Mouse (Mus musculus) liver, adult 2 months (tissue): ENCODE measurements around the gene Ctxn1. TPM values are rescaled to one million over a fixed set of nuclear protein-coding genes. Genes with fewer than 3 reads are reported as not detected.
A peak's percentile ranks its signal among the peaks of the same experiment; 100 is the strongest.

Experiments used
- DNase-seq: peaks from one replicate; pipeline ENCODE4 v3.0.0-alpha.2; 2011; ENCODE audit warnings: low read depth, low spot score; ENCODE audit errors: extremely low read depth
- H3K27ac ChIP-seq: fragments of 200-500 bp; replicated peaks from 2 replicates; pipeline ENCODE4 v1.5.1; 2012; ENCODE audit warnings: low read depth, mild to moderate bottlenecking, control low read depth, inconsistent platforms, low read length; ENCODE audit not compliant: insufficient read depth
- H3K27me3 ChIP-seq: fragments of 200-500 bp; 2 replicates; pipeline ENCODE4 v1.6.1; 2012; ENCODE audit warnings: mild to moderate bottlenecking, moderate library complexity, low read length, inconsistent platforms; ENCODE audit not compliant: control insufficient read depth, insufficient read depth
- H3K36me3 ChIP-seq: fragments of 200-500 bp; 2 replicates; pipeline ENCODE4 v1.6.1; 2012; ENCODE audit warnings: low read length, inconsistent platforms; ENCODE audit not compliant: control insufficient read depth, insufficient read depth
- H3K4me1 ChIP-seq: fragments of 200-500 bp; 2 replicates; pipeline ENCODE4 v1.6.1; 2011; ENCODE audit warnings: low read length; ENCODE audit not compliant: control insufficient read depth, insufficient read depth
- H3K4me3 ChIP-seq: fragments of 200-500 bp; 2 replicates; pipeline ENCODE4 v1.5.1; 2011; ENCODE audit warnings: low read depth, mild to moderate bottlenecking, control low read depth, low read length, moderate library complexity; ENCODE audit not compliant: insufficient read depth
- H3K79me2 ChIP-seq: fragments of 200-500 bp; 2 replicates; pipeline ENCODE4 v1.6.1; 2012; ENCODE audit warnings: inconsistent platforms, mild to moderate bottlenecking, low read length, moderate library complexity; ENCODE audit not compliant: control insufficient read depth, insufficient read depth
- H3K9ac ChIP-seq: fragments of 200-500 bp; 2 replicates; pipeline ENCODE4 v1.6.1; 2012; ENCODE audit warnings: low read depth, mild to moderate bottlenecking, control low read depth, inconsistent platforms, low read length
- CTCF ChIP-seq: fragments of 200-500 bp; IDR thresholded peaks from 2 replicates; pipeline ENCODE4 v1.5.1; 2011; ENCODE audit warnings: low read depth, low read length, control low read depth
- POLR2A ChIP-seq: fragments of 200-500 bp; IDR thresholded peaks from 2 replicates; pipeline ENCODE4 v1.6.1; 2011; ENCODE audit warnings: low read length, control low read depth; ENCODE audit not compliant: insufficient read depth; ENCODE audit errors: extremely low read depth
- WGBS: fragments of 180-500 bp; shearing (Covaris S2); methylation state at CpG from one replicate; pipeline ENCODE4 v1.1.7; 2018; 5-methylcytosine and 5-hydroxymethylcytosine counted together
- polyA plus RNA-seq: library from polyadenylated mRNA; depleted of rRNA; stranded (reverse); fragments of >200 nt; gene quantifications from 2 replicates; pipeline ENCODE4 v1.2.3, GENCODE M21; 2012
- total RNA-seq: library from RNA; depleted of rRNA; stranded (reverse); fragments of >200 nt; gene quantifications from 2 replicates; pipeline ENCODE4 v1.2.3, GENCODE M21; 2014

Gene Ctxn1
- total and polyA plus RNA-seq, 2 experiments, result 0.28 to 2.0 TPM

DNA sequence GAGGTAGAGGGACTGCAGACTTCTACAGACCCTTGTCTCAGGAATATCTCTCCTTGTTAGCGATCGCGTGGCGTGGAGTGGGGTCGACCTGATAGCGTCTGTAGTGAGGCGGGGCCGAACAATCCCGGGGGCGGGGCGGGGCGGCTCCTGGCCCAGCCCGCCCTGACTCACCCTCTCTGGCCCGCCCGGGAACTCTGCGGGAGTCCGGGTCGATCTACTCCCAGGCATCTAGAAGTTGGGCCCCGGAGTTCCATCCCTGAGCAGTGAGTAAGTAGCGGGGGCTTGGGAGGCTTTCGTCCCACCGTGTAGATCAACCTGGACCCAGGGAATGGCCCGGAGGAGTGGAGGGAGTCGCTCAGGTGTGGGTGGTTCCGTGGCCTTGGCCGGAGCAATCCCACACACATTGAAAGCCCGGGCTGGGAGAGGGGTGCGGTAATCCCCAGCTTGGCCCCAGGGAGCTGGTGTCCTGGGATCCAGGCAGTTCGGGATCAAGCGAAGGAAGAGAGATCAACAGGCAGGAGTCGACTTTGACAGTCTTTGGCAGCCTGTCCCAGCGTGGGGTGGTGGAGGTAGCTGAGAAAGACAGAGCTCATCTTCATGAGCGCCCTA is 32.2 kb downstream of the Ctxn1 start, which contains the start of gene Lrrc8e:
Lrrc8e (plus strand) TSS at position 89 of the 609 bp plus-strand sequence.
- no peak for DNase-seq
- Histone ChIP-seq H3K4me1 (no peaks in the 10 kb centered on the region), H3K27ac (no peak within 1 kb of the TSS), H3K79me2 (no peaks in the 10 kb centered on the region), H3K4me3 (peak within 1 kb of the TSS; percentile 19; the same call in 1 of the 2 replicates), H3K36me3 (no peaks in the 10 kb centered on the region), H3K27me3 (no peaks in the 10 kb centered on the region), H3K9ac (no peak within 1 kb of the TSS)
- 11% methylated on average over 33 of the region's 33 CpGs for WGBS
- TF ChIP-seq POLR2A, result no peak
- no peak for TF ChIP-seq CTCF

DNA sequence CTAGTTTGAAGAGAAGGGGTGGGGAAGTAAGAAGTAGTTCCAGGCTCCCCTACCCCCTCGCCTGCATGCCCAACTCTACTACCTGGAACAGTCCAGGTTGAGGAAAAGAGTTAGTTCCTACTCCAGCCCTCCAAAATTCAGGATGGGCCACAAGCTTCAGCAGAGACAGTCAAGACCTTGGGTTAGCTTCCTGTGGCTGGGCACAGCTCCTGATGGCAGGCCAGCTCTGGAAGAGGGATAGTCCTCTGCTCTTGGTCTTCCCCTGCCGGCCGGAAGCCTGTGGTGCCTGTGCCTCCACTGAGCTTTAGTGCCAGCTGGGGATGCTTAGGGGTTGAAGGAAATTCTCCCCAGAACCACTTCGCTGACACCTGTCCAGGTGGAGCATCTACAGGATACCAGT is 32.8 kb downstream of the Ctxn1 start:
- TF ChIP-seq POLR2A, result no peak
- TF ChIP-seq CTCF, result no peak
- H3K4me3 ChIP-seq, result no peak overlapping the region
- H3K4me1 ChIP-seq, result no peaks in the 10 kb centered on the region

DNA sequence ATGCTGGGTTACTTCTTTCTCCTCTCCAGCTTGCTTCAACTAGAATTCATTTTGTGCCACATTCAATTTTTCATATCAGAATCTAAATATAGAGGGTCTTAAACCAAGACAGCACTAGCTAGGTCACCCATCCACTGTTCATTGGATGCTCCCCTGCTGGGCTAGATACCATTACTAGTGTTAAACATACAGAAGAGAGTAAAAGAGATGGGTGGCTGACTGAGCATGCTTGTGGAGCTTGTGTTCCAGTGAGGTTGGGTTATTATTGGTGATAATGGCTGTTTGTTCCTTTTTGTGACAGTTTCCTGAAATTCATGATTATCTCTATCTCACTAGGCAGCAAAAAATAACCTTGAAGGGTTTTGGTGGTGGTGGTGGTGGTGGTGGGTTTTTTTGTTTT is 37.0 kb downstream of the Ctxn1 start:
- no peaks in the 10 kb centered on the region for H3K36me3 ChIP-seq
- TF ChIP-seq CTCF (no peak), POLR2A (no peak)
- no peak overlapping the region for H3K27ac ChIP-seq
- no peaks in the 10 kb centered on the region for H3K79me2 ChIP-seq
- H3K27me3 ChIP-seq, result peaks cover 2% of the 10 kb centered on the region
- H3K4me3 ChIP-seq, result no peak overlapping the region
- H3K4me1 ChIP-seq, result no peaks in the 10 kb centered on the region
- no peak overlapping the region for H3K9ac ChIP-seq
- DNase-seq, result no peak

More for the DNA sequence above, 32.8 kb downstream of the Ctxn1 start:
- H3K79me2 ChIP-seq, result no peaks in the 10 kb centered on the region
- H3K36me3 ChIP-seq, result no peaks in the 10 kb centered on the region
- H3K27me3 ChIP-seq, result no peaks in the 10 kb centered on the region
- no peak for DNase-seq
- no peak overlapping the region for H3K27ac ChIP-seq
- WGBS, result 53% methylated on average over 4 of the region's 4 CpGs
- H3K9ac ChIP-seq, result no peak overlapping the region

DNA sequence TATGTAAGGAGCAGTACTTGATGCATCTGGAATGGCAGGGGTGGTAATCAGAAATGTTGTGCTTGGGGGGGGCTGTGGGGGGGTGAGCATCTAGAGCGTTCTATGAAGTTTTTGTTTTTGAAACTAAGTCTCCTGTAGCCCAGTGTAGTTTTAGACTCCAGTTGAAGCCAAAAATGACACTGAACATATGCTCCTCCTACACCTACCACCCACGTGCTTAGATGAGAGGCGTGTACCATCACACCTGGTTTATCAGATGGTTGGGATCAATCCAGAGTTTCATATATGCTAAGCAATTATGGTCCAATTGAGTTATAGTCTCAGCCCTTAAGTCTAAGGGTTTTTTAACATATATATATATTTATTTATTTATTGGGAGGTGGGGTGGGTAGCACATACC is 39.5 kb downstream of the Ctxn1 start:
- H3K36me3 ChIP-seq, result no peaks in the 10 kb centered on the region
- no peaks in the 10 kb centered on the region for H3K79me2 ChIP-seq
- no peak overlapping the region for H3K9ac ChIP-seq
- 91% methylated on average over 3 of the region's 3 CpGs for WGBS
- H3K4me3 ChIP-seq, result no peak overlapping the region
- H3K27me3 ChIP-seq, result peaks cover 11% of the 10 kb centered on the region
- TF ChIP-seq CTCF, result no peak
- TF ChIP-seq POLR2A, result no peak
- DNase-seq, result no peak
- no peak overlapping the region for H3K27ac ChIP-seq
- 0 out of 2 replicates have a peak, but pooled peaks cover 2% of the 10 kb centered on the region for H3K4me1 ChIP-seq

DNA sequence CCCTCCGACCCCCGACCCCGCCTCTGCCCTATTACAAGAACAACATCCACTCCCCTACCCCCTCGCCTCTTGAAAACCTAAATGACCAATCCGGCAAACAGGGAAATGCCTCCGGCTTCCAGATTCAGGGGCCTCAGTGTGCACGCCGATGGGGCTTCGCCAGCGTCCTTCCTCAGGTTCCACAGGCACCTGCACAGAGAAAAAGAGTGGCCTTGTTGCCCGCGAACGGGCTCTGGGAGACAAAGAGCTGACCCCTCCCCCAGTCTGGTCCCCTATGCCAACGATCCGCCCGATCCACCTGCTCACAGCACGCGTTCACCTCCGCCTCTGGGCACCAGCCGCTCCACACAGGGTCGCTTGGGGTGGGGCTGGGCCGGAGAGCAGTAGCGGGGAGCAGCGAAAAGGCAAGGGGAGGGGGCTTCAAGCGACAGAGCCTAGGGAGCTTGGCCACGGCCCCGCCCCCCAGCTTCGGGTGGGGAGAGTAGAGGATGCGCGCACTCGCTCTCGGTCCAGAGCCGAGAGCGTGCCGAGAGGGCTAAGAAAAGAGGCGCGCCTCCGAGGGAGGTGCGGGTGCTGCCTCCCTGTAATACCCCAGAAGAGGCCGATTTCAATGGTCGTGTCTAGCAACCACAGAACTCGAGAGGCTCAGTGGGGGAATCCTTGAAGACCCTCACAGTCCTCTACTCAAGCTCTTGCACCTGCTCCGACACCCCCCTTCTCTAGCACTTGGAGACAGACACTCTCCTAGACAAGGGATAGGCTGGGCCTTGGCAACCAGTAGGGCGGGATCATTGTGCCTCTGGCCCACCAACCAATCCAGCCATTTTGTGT is 42.1 kb downstream of the Ctxn1 start, which contains the start of gene Prr36:
Prr36 (minus strand) TSS at position 669 of the 831 bp plus-strand sequence.
- Histone ChIP-seq H3K9ac (no peak within 1 kb of the TSS), H3K79me2 (no peaks in the 10 kb centered on the region), H3K36me3 (no peaks in the 10 kb centered on the region), H3K27ac (no peak within 1 kb of the TSS), H3K27me3 (peaks cover 11% of the 10 kb centered on the region), H3K4me3 (peak within 1 kb of the TSS; percentile 26; the same call in 1 of the 2 replicates), H3K4me1 (peaks cover 11% of the 10 kb centered on the region)
- TF ChIP-seq CTCF (no peak), POLR2A (no peak)
- DNase-seq, result no peak
- 6% methylated on average over 44 of the region's 44 CpGs for WGBS
